Mouse (Mus musculus) G1E (cell line): Measurements from ENCODE around the gene Olfr544.
"Not testable (repeated sequence)": the region's sequence is repeated elsewhere in the genome, so short reads cannot be mapped to it uniquely, and the experiment has no call there.

Source experiments
- CTCF ChIP-seq: IDR thresholded peaks from 2 replicates; pipeline ENCODE4 v1.5.1; 2012; ENCODE audit warnings: low read depth, low read length, inconsistent platforms, mixed read lengths
- GATA1 ChIP-seq: IDR thresholded peaks from 2 replicates; pipeline ENCODE4 v1.6.1; 2012; ENCODE audit warnings: borderline replicate concordance, low read length, inconsistent platforms, mixed read lengths
- GATA2 ChIP-seq: IDR thresholded peaks from 2 replicates; pipeline ENCODE4 v1.6.1; 2012; ENCODE audit warnings: low read depth, low read length, inconsistent platforms, borderline replicate concordance
- POLR2AphosphoS5 ChIP-seq: IDR thresholded peaks from 2 replicates; pipeline ENCODE4 v1.6.1; 2012; ENCODE audit warnings: low read depth, low read length, inconsistent platforms; ENCODE audit not compliant: insufficient replicate concordance
- TAL1 ChIP-seq: conservative IDR thresholded peaks from 2 replicates; pipeline ENCODE4 v1.6.1; 2012; ENCODE audit warnings: low read depth, low read length, inconsistent platforms, mixed read lengths

DNA sequence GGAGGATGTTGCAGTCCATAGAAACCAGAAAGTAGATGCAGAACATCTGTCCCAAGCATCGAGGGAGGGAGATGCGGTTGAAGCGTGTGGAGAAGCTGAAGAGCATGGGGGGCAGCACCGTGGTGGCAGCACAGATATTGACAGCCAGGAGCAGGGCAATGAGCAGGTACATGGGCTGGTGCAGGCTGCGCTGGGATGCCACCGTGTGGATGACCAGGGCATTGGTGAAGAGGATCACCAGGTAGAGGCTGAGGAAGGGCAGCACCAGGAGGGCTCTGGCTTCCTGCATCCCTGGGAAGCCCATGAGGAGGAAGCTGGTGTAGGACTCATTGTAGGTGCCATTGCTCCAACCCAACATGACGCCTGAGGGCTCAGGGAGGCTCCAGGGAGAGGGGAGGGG is 6.3 kb upstream of the Olfr544 start:
- not testable (repeated sequence) for TF ChIP-seq GATA1, CTCF, TAL1, POLR2AphosphoS5, GATA2
